Mouse (Mus musculus): ENCODE measurements at regions not wholly inside any gene's neighbourhood (a gene's known extent, or its start where the extent isn't known, plus 50 kb on each side); places are given as distances from the start of the nearest gene placed in this dataset.
"Not testable (repeated sequence)": the region's sequence is repeated elsewhere in the genome, so short reads cannot be mapped to it uniquely, and the experiment has no call there.

DNA sequence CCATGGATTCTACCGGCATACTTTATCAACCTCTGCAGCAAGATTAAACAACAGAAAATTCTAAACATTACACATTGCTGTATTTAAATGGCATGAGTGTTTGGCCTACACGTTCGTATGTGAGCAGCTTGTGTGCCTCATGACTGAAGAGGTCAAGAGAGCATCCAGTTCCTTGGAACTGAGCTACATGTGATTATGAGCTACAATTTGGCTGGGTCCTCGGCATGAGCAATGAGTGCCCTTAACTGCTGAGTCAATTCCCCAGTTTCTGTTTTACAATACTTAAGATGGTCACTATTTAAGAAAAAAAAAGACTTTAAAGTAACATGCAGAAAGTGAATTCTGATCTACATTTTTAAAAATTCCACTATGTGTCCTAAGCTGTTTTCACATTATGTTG, 338.4 kb upstream of the Gpc6 start:
- DNase-seq (ENCODE audit: low read depth) = peak; percentile 1

DNA sequence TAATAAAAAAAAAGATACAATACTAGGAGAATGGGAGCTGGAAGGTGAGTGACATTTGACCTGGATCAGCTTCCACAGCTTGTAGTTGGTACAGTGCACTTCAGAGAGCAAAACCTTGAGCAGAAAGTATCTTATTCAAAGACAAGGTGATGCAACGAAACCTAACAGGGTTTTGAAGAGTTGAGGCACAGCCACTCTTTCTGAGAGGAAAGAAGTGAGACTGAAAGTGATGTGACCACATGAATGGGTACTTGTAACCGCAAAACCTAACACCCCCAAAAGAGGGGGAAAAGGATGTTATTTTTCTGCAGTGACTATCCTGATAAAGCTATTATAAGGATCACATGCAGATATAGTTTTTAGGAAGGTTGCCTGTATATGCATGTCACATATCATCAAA, 335.6 kb upstream of the Gpc6 start:
- no peak for DNase-seq (ENCODE audit: low read depth)

- no peak for DNase-seq (ENCODE audit: low read depth)
Observed at GRCm38 (mm10) chr14:116590111-116590510, 335.0 kb upstream of the Gpc6 start.

DNA sequence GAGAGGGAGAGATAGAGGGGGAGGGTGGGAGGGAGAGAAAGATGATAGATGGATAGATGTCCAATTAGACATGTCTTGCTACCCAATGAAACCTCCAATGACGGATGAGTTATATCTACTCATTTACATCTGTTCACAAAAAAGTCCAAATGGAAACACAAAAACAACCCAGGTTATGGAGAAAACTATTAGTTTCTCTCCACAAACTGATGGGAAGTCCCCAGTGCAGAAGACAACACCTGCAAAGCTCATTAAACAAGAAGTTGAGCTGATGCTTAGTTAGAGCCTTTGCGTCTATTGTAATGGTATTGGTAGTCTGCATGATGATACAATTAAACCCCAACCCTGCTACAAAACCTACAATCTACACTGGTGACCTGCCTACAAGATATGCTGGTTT, 317.0 kb upstream of the Gpc6 start:
- DNase-seq (ENCODE audit: low read depth) = no peak

DNA sequence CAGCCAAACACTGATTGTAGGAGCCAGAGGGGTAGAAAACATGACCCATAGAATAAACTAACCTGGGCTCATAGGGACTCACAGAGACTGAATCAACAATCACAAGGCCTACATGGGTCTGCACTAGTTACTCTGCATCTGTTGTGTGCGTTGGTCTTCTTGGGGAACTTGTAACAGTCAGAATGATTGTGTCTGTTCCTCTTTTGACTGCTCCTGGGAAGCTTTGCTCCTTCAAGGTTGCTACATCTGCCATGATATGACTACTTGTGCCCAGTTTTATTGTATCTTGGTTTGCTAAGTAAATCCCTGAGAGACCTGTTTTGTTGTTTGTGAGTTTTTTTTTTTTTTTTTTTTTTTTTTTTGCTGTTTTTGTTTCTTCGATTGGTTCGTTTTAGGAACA, 313.9 kb upstream of the Gpc6 start:
- no peak for DNase-seq (ENCODE audit: low read depth)

DNA sequence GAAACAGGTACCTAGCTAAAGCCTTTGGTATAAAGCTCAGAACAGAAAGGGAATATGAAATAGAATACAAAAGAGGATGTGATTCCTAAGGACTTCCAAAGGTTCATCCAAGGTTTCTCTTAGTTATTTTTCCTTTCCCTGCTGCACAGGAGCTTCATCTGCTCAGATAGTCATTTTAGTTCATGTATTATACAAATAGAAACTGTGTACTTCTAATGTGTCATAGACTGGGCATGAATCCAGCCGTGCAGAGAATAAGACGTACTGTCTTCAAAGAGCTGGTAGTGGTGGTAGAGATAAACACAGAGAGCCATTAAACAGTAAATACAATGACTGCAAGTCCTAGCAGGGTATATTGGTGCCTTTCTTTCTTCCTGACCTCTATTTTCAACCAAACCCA, 292.9 kb upstream of the Gpc6 start:
- DNase-seq (ENCODE audit: low read depth) = no peak

DNA sequence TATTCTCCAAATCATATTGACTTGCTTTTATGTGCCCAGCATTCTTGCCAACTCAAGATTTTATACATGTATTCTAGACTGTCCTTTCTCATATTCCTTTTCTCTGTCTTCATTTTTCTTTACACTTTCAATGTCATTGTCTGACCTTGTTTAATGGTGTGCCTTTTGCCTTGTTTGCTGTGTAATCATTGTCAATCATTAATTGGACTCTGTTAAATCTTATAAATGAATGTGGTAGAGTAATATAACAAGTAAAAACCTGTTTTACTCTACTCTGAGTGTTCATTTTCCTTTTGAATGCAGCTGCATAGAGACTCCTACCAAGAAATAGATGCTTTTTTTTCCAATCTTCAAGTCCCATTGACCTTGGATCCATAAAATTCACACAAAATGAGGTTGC, 283.0 kb upstream of the Gpc6 start:
- no peak for DNase-seq (ENCODE audit: low read depth)

DNA sequence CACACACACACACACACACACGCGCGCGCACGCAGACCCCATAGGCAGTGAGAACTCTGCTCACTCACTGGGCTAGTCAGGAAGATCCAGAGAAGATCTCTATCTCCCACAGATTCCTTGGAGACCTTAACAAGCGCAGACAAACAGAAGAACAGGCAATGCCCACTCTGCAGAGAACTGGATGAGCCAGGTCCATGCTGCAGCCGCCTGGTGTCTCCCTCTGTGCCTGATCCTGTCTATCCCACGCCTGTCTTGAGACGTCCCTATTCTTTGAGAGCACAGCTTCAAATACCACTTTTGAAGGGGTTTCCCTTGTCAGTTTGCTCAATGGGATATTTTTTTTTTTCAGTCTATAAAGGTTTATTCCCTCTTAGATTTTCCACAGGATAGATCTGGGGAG, 273.2 kb upstream of the Gpc6 start:
- DNase-seq (ENCODE audit: low read depth) = no peak

DNA sequence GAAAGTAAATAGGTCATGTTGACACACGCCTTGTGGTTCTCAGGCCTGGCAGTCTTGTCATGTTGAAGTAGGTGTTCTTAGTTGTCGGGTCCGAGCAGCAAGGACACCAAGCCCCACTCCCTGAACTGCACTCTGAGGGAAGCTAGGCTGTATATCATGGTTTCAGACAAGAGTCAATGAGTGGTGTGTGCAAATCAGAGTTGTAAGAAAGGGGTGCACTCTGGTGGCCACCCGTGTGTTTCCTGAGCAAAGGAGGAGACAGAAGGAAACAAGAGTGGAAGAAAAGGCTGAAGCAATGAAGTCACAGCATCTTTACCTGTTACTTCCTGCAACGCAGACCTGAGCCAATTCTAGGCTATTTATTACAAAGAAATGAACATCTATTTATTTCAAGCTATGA, 241.2 kb upstream of the Gpc6 start:
- DNase-seq (ENCODE audit: low read depth) = no peak

- DNase-seq (ENCODE audit: low read depth) = no peak
Observed at GRCm38 (mm10) chr14:116697675-116698074, 227.4 kb upstream of the Gpc6 start.

- DNase-seq (ENCODE audit: low read depth) = no peak
Observed at GRCm38 (mm10) chr14:116698437-116698836, 226.7 kb upstream of the Gpc6 start.

DNA sequence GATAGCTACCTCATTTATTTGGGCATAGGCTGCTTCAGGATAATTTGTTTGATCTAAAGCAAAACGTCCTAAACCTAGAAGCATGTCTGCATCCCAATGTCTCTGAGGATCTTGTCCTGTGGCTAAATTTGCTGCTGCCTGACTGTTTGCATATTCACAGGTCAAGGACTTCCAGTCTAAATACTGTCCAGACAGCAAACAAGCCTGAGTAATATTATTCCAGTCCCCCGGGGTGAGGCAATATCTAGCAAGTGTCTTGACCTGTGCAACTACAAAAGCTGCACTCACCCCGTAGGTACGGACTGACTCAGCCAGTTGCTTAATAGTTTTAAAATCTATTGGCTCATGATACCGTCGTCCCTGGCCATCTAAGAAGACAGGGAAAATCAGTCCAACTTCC, 190.5 kb upstream of the Gpc6 start:
- not testable (repeated sequence) for DNase-seq (ENCODE audit: low read depth)

DNA sequence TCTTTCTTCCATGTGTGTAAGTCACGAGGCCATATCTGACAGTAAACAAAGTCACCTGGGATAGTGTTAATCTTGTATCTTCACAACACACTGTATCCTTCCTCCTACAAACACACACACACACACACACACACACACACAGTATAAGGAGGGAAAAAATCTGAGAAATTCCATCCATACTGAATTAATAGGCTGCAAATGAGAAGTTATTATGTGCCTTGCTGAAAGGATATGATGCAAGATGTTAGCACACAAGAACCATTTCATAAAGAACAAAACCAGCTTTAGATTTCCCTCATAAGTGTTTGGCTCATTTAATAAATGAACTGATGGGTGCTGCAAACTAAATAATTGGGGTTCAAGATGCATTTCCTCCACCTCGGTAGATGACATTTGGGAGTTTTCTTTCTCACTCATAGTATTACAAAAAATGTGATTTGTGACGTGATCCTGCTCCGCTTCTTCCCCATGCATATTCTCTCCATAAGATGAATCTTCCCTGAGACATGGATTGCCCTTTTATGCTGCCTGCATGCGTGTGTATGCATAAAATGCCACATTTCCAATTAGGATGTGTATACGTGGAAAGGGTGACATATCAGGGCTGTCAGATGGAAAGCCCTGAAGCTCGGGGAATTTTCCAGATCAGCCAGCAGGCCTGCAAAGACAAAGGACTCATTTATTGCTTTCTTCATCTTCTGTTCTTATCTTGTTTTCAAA, 170.5 kb upstream of the Gpc6 start:
- DNase-seq (ENCODE audit: low read depth) = no peak

- DNase-seq (ENCODE audit: low read depth) = no peak
Observed at GRCm38 (mm10) chr14:116761429-116761828, 163.7 kb upstream of the Gpc6 start.

- DNase-seq (ENCODE audit: low read depth) = no peak
Observed at GRCm38 (mm10) chr14:116771120-116771519, 154.0 kb upstream of the Gpc6 start.

DNA sequence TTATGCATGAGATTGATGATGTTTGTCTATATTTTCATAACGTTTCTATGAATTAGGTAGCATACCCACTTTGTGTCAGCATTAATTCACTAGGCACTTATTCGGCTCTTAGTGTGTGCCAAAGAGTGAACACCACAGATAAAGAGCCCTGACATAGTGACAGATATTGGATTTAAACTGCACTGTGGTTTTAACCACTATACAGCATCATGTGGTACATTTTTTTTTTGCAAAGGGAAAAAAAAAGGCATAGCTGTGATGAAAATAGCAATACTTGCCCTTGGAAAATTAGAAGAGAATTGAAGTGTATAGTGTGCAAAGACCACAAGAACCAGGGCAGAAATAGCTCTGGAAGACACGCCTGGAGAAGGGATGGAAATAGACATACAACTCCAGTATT, 153.4 kb upstream of the Gpc6 start:
- DNase-seq (ENCODE audit: low read depth) = no peak

GRCm38 (mm10) chr14:116779661-116780060, 145.5 kb upstream of the Gpc6 start:
- no peak for DNase-seq (ENCODE audit: low read depth)

DNA sequence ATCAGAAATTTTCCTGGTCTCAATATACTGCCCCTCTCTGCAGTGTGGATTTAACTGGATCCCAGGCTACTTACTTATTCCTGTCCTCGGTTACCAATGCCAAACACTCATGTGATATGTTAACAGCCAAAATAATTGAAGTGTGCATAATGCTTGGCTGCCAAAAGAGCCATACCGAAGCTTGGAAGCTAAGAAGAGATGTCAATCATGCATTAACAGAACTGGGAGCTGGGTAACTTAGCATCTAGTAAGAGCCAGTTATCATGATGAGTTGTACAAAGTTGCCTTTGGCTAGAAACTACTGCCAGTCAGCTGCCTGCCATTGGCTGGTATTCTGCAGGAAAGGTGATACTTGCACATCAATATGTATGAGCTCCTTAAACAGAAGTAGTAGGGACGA, 141.3 kb upstream of the Gpc6 start:
- DNase-seq (ENCODE audit: low read depth) = no peak

GRCm38 (mm10) chr14:116806504-116806903, 118.6 kb upstream of the Gpc6 start:
- DNase-seq (ENCODE audit: low read depth) = no peak

DNA sequence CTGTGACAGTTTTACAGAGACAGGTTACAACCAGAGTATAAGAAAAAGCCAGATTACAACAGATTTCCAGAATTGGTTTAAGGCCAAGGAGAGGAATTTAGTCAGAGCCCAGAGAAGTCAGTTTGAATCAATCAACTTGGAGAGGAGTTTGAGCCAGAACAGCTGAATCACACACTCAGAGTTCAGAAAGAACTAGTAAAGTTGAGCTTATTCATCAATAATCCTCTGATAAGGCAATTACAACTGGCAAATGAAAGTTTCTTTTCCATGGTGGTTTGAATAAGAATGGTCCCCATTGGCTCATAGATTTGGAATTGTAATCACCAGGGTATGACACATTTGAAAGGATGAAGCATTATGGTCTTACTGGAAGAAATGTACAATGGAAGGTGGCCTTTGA, 116.5 kb upstream of the Gpc6 start:
- peak; percentile 5 for DNase-seq (ENCODE audit: low read depth)

- DNase-seq (ENCODE audit: low read depth) = no peak
Observed at GRCm38 (mm10) chr14:116810661-116811345, 114.3 kb upstream of the Gpc6 start.

GRCm38 (mm10) chr14:116837235-116837634, 87.9 kb upstream of the Gpc6 start:
- no peak for DNase-seq (ENCODE audit: low read depth)

DNA sequence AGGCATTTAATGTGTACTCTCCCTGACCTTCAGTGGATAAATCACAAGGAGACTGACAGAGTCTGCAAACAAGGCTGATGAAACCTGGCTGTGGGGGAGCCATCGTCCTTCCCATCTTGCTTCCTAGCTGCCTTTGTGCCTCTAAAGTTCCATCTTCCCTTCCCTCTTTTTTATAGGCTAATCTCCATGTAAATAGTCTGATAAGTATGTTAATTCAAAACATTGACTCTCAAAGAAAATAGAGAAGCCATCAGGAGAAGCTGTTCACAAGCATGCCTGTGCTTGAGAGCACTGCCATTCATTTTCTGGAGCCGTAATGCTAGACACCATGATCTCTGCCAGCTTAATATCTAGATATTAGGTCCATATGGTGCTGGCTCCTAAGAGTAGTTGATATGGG, 55.7 kb upstream of the Gpc6 start:
- no peak for DNase-seq (ENCODE audit: low read depth)

- no peak for DNase-seq (ENCODE audit: low read depth)
Observed at GRCm38 (mm10) chr14:116869996-116870395, 55.1 kb upstream of the Gpc6 start.
